Mouse (Mus musculus) large intestine, adult 2 months (tissue): ENCODE results near the gene AY358078. TPM values are rescaled to one million over a fixed set of nuclear protein-coding genes. Genes with fewer than 3 reads are reported as not detected.
"Not testable (repeated sequence)": the region's sequence is repeated elsewhere in the genome, so short reads cannot be mapped to it uniquely, and the experiment has no call there.

Experiments used
- DNase-seq: peaks from one replicate; pipeline ENCODE4 v3.0.0-alpha.2; 2012; ENCODE audit warnings: low read depth, low spot score
- WGBS: fragments of 180-500 bp; shearing (Covaris S2); methylation state at CpG from one replicate; pipeline ENCODE4 v1.1.7; 2018; 5-methylcytosine and 5-hydroxymethylcytosine counted together
- polyA plus RNA-seq: library from polyadenylated mRNA; depleted of rRNA; stranded (reverse); fragments of >200 nt; gene quantifications from 2 replicates; pipeline ENCODE4 v1.2.3, GENCODE M21; 2012; rRNA removed

AY358078 gene
- not detected in 2 replicates for polyA plus RNA-seq

DNA sequence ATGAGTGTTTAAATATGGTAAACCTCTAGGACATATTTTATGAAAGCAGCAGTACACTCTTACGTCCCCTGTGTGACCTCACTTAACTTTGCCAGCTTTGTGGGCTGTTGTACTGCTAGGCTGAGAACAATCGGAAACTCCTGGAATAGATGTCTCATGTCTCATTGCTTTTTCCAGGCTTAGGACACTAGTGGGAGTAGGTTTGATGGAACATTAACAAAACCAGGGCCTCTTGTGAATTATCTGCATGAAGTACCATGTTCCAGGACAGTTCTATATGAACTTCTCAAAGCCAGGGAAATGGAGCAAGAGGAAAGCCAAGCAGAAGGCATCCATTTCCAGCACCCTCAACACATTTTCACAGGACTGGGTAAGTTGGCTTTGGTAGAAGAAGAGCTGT lies at the start of gene AY358078:
AY358078 (plus strand) TSS at position 301 of the 400 bp plus-strand sequence.
- WGBS: 86% methylated on average over 2 of the region's 2 CpGs
- no peak for DNase-seq

GRCm38 (mm10) chr14:51755944-51756343 lies 43.9 kb upstream of the AY358078 start:
- WGBS: 74% methylated on average over 2 of the region's 2 CpGs
- no peak for DNase-seq

DNA sequence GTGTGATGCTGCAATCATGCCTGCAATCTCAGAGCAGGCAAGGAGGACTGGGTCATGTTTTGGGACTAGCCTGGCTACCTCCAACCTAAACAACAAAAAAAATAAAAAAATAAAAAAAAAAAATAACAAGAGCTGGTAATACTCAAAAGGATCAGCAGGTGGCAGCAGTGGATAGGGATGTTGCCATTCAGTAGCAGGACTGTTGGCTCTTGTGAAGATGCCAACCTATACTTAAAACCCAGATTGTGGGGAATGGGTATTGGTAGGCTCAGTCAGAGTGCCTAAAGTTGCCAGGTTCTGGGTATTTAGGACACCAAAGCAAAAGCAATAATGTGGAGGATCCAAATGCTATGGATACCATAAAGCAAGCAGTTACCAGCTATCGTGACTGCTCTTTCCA lies 28.5 kb upstream of the AY358078 start:
- WGBS: 64% methylated on average over 1 of the region's 1 CpGs
- DNase-seq: not testable (repeated sequence)

DNA sequence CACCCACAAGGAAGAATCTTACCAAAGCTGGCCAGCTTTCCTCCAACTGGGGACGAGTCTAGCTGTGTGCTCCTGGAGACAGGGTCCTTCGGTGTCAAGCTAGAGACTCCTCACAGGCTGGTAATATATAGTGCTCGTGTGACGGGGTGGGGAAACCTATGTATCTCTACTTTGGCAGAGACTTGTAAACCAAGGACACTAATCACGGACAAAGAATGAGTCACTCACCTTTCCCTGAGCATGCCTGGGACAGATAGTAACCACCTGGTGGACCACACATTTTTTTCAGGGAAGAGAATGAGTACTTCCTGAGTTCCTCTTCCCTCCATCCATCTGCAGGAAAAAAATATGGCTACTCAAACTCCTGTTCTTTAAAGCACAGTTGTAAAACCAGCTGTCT lies 26.4 kb upstream of the AY358078 start, which contains the start of gene Ang4:
Ang4 (minus strand) TSS at position 101 of the 400 bp plus-strand sequence.
- 50% methylated on average over 5 of the region's 5 CpGs for WGBS

DNA sequence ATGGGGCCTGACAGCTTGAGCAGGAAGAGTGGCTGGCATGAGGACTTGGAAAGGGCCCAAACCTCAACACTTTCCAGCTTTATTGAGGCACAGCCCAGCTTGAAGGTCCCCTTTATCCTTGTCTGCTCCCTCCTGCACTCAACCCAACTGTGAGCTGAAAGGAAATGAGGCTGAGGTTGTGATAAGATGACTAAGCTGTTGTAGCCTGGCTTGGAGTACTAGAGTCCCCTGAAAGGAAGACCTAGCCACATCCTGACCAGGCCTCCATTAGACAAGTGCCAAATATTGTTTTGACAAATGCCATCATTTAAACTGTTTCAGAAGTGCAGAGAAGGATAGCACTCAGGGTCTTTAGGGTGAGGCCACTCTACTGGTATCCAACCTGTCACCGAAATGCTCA lies 22.1 kb upstream of the AY358078 start:
- no peak for DNase-seq
- WGBS: 92% methylated on average over 1 of the region's 1 CpGs

More for the DNA sequence above, 26.4 kb upstream of the AY358078 start, which contains the start of gene Ang4:
- no peak for DNase-seq

DNA sequence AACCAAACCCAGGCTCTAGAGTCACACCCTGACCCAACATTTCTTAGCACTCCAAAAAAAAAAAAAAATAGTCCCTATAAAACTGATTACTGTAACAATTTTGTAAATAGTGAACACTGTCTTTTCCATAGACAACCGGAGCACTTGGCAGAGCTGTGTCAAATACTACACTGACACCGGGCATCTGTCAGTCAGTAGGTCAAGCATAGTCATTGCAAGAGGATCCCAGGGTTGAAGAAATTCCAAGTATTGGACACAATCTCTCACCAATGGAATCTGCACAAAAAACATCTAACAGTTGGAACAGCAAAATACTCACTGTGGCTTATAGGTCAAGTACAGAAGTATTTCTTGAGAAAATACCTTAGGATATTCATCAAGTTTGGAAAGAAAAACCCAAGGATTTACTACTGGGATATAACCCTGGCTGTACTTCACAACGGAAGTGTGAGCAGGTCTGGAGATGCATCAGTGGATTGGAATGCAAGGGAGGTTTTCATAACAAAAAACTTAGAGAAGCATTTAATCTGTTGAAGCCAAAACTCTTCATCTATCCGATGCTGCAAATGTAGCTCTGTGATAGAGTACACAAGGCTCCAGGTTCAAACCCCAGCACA lies 20.9 kb upstream of the AY358078 start:
- WGBS: 70% methylated on average over 4 of the region's 4 CpGs
- no peak for DNase-seq

GRCm38 (mm10) chr14:51786335-51786734 lies 13.5 kb upstream of the AY358078 start:
- DNase-seq: no peak
- 68% methylated on average over 4 of the region's 4 CpGs for WGBS

DNA sequence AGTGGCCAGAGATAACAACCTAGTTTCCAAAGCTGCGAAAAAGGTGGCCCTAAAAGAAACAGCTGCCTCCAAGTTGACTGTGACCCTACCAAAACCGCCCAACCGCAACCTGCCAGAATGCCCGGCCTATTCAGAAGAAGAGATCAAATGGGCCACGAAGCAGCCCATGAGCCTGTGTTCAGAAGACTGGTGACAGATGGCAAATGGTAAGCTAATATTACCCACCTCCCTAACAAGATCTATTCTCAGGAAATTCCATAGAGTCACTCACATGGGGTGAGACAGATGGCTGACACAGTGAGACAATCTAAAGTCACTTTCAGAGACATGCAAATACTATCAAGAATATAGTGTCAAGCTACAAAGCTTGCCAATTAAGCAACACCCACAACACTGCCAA lies 12.8 kb upstream of the AY358078 start:
- peak; percentile 22 for DNase-seq
- 75% methylated on average over 5 of the region's 5 CpGs for WGBS

DNA sequence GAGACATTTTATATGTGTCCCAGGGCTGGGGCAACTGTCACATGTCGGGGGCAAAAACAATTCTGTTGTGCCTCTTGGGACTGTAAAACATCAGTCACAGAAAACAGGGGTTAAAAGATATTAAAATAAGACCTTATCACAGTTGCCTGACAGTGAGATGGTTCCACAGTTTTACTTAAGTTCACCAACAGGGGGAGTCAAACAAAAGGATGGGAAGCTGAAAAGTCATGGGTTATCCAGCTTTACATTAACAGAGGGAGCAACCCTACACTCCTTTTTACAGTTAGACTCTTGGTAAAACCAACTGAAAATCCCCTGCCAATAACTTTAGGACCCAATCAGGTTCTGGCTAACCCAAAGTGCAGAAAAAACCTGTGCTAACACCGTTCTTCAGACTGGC lies 10.7 kb upstream of the AY358078 start:
- WGBS: 89% methylated on average over 2 of the region's 2 CpGs
- DNase-seq: no peak

DNA sequence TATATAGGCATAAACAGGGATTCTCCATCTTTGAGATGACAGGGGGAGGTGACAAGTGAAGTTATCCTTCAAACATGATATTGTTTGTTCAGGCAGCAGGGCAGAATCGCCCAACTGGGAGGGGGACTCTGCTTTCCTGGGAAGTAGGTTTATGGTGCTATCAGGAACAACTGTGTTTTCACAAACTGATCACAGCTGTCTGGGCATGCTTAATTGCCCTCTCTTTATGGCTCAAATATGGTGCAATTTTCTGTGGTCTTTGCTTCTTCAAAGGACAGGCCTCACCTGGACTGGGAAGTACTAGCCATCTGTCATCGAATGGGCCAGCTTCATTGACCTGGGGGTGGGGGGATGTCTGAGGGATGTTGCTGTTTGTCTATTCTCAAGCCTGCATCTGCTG lies 5.7 kb upstream of the AY358078 start:
- 4% methylated on average over 2 of the region's 2 CpGs for whole genome bisulfite sequencing
- DNase-seq: peak; percentile 38

GRCm38 (mm10) chr14:51826625-51827024 lies 26.8 kb downstream of the AY358078 start:
- WGBS: 52% methylated on average over 1 of the region's 1 CpGs
- no peak for DNase-seq

DNA sequence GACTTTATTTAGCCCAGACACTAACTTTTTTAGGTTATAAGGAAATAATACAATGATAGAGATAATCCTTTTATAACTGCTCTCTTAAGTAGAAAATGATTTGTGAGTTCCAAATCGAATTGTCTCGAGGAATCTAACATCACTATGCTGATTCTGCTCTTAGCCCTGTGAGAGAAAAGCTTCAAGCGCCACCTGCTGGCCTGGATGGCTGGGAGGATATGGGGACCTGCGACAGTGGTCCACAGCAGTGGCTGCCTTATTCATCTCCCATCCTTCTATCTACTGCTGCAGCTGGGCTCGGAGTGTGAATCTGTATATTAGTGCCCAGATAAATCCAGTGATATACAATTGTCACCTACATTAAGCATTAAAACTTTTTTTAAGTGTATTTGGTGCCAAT lies 28.0 kb downstream of the AY358078 start:
- DNase-seq: not testable (repeated sequence)
- WGBS: 17% methylated on average over 5 of the region's 5 CpGs

DNA sequence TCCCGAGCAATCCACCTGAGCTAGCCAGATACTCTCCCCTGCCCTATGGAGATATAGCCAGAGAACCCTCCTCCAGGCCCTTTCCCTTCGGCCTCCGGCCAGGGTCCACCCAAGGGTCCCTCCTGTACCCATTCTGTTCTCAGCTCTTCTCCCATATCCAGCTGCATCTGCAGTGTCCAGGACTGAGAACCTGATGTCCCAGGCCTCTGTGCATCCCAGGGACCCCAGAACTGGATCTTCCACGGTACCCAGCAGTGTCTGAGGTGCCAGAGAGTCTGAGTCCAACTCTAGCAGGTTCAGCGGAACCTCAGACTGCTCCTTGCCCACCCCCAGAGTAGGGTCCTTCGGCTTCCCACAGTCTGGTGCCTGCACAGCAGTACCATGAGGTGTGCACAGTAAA lies 29.3 kb downstream of the AY358078 start:
- WGBS: 75% methylated on average over 6 of the region's 6 CpGs

DNA sequence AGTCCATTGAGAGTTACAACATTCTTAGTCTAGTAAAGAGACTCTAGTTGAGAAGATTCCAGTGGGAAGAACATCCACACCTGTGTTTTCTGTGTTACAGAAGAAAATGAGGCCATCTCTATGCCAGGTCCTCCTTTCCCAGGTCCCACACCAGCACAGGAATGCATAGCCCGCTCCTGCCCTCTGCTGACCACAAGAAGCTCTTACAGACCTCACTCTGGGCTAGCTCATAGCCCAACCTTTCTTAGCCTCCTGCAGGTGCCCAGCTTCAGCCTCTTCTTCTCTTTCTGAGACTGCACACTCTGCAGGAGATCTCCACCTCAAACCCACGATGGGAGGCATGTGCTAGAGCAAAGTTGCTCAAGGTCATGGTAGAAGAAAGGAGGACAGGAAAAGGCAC lies 38.6 kb downstream of the AY358078 start:
- DNase-seq: not testable (repeated sequence)
- WGBS: 11% methylated on average over 2 of the region's 2 CpGs

More for the DNA sequence above, 29.3 kb downstream of the AY358078 start:
- no peak for DNase-seq

- 48% methylated on average over 1 of the region's 1 CpGs for WGBS
- DNase-seq: no peak
These were observed 42.4 kb downstream of the AY358078 start for GRCm38 (mm10) chr14:51842250-51842649.

- whole genome bisulfite sequencing: 55% methylated on average over 2 of the region's 2 CpGs
- DNase-seq: no peak
These were observed 42.9 kb downstream of the AY358078 start for GRCm38 (mm10) chr14:51842781-51843180.

GRCm38 (mm10) chr14:51843882-51844281 lies 44.0 kb downstream of the AY358078 start:
- DNase-seq: no peak

GRCm38 (mm10) chr14:51846566-51846965 lies 46.7 kb downstream of the AY358078 start:
- WGBS: 41% methylated on average over 3 of the region's 3 CpGs

DNA sequence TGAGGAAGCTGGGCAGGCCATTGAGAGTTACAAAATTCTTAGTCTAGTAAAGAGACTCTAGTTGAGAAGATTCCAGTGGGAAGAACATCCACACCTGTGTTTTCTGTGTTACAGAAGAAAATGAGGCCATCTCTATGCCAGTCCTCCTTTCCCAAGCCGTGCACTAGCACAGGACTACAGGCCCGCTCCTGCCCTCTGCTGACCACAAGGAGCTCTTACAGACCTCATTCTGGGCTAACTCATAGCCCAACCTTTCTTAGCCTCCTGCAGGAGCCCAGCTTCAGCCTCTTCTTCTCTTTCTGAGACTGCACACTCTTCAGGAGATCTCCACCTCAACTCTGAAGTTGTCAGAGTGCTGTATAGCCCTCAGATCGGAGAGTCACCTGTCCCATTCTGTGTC lies 51.2 kb downstream of the AY358078 start:
- WGBS: 45% methylated on average over 3 of the region's 3 CpGs
- DNase-seq: not testable (repeated sequence)

More at GRCm38 (mm10) chr14:51846566-51846965, 46.7 kb downstream of the AY358078 start:
- no peak for DNase-seq

GRCm38 (mm10) chr14:51853399-51853798 lies 53.6 kb downstream of the AY358078 start, which contains the start of gene Ear6:
TSS of gene Ear6 (plus strand) at chr14:51853699.
- no peak for DNase-seq

DNA sequence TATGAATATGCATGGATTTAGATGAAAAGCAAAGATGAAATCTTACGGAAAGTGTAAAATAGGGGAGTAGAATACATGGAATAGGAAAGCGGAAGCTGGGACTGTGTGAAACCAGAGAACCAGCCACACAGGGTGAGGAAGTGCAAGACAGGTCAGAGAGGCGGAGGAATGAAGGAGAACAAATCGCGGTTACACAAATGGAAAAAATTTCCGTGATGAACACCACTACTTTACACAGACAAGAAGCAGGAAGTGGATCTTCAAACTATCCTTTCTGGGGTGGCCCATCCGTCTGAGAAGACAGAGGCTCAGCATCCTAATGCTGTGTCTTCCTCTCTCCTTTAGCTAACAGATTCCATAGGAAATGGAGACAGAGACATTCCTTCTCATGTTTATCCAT lies 55.4 kb downstream of the AY358078 start:
- not testable (repeated sequence) for DNase-seq
- 68% methylated on average over 7 of the region's 7 CpGs for WGBS

DNA sequence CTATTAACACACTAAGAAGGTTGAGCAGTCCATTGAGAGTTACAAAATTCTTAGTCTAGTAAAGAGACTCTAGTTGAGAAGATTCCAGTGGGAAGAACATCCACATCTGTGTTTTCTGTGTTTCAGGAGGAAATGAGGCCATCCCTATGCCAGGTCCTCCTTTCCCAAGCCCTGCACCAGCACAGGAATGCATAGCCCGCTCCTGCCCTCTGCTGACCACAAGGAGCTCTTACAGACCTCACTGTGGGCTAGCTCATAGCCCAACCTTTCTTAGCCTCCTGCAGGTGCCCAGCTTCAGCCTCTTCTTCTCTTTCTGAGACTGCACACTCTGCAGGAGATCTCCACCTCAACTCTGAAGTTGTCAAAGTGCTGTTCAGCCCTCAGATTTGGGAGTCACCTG lies 63.8 kb downstream of the AY358078 start:
- 10% methylated on average over 1 of the region's 1 CpGs for WGBS
- DNase-seq: not testable (repeated sequence)
